Comparison of ENCODE assay signal across 8 mouse cellular contexts in genomic region chr2:165391561-165391960, GRCm38 (mm10). TPM values are rescaled to one million over a fixed set of nuclear protein-coding genes. Genes with fewer than 3 reads are reported as not detected.
A peak's percentile ranks its signal among the peaks of the same experiment; 100 is the strongest.
DNase-seq lines count a peak whose midpoint lies in the region; ATAC-seq and TF ChIP-seq lines count a peak whose summit lies in the region.

No protein-coding gene starts in this region.

- ATAC-seq in heart, embryonic 12.5 days (ENCODE audit: insufficient number of reproducible peaks, low FRiP score) = no peak
- ATAC-seq in neural tube, embryonic 11.5 days (ENCODE audit: insufficient read depth, low FRiP score, low TSS enrichment) = no peak

- H3K27me3 ChIP-seq in heart, embryonic 12.5 days (replicated peaks) = 0 out of 2 replicates have a peak, but pooled peaks cover 2% of the 10 kb centered on the region
- H3K27me3 ChIP-seq in neural tube, embryonic 11.5 days (ENCODE audit: control insufficient read depth, insufficient read depth, low read length) = no peaks in the 10 kb centered on the region

- H3K9me3 ChIP-seq in heart, embryonic 12.5 days (replicated peaks) = no peaks in the 10 kb centered on the region
- no peaks in the 10 kb centered on the region for H3K9me3 ChIP-seq in neural tube, embryonic 11.5 days (ENCODE audit: control insufficient read depth, low read length)

- no peak for TF ChIP-seq POLR2A in bone marrow, adult 2 months (IDR thresholded peaks at IDR 0.05; ENCODE audit: borderline replicate concordance, control insufficient read depth, low read depth, low read length)

- peaks cover 7% of the 10 kb centered on the region for H3K4me1 ChIP-seq in heart, embryonic 12.5 days (replicated peaks)
- no peaks in the 10 kb centered on the region for H3K4me1 ChIP-seq in bone marrow, adult 2 months (ENCODE audit: control insufficient read depth, insufficient read depth, low read length)
- H3K4me1 ChIP-seq in neural tube, embryonic 11.5 days (ENCODE audit: control insufficient read depth, insufficient read depth, low read length) = peaks cover 6% of the 10 kb centered on the region

- peaks cover 3% of the 10 kb centered on the region for H3K36me3 ChIP-seq in heart, embryonic 12.5 days
- no peaks in the 10 kb centered on the region for H3K36me3 ChIP-seq in neural tube, embryonic 11.5 days (ENCODE audit: control insufficient read depth, insufficient read depth, low read length)

- peak; percentile 38 for DNase-seq in heart, adult 8-10 months (ENCODE audit: low spot score)
- DNase-seq in CD4-positive helper T cell, adult 2 months (ENCODE audit: low read depth, low spot score) = peak; percentile 50
- peak; percentile 33 for DNase-seq in gastrocnemius, postnatal 25 days
- DNase-seq in layer of hippocampus, postnatal 14 days (ENCODE audit: low spot score in 2 of 2) = peak; percentile 45 to 76
- peak; percentile 69 for DNase-seq in neural tube, embryonic 11.5 days (ENCODE audit: low spot score)
- DNase-seq in urinary bladder, postnatal 10 days (ENCODE audit: low spot score) = no peak

- peak; percentile 47 for TF ChIP-seq CTCF in bone marrow, adult 2 months (IDR thresholded peaks at IDR 0.05; ENCODE audit: control insufficient read depth, insufficient read depth, low read length)

- no peak overlapping the region for H3K4me3 ChIP-seq in heart, embryonic 12.5 days
- no peak overlapping the region for H3K4me3 ChIP-seq in bone marrow, adult 2 months (replicated peaks; ENCODE audit: control insufficient read depth, low read depth, low read length)
- H3K4me3 ChIP-seq in neural tube, embryonic 11.5 days (ENCODE audit: low read depth, low read length) = no peak overlapping the region

- no peak overlapping the region for H3K27ac ChIP-seq in heart, embryonic 12.5 days (ENCODE audit: poor library complexity, severe bottlenecking)
- no peak overlapping the region for H3K27ac ChIP-seq in bone marrow, adult 2 months (ENCODE audit: control insufficient read depth, insufficient read depth, low read depth, low read length, poor library complexity)
- H3K27ac ChIP-seq in neural tube, embryonic 11.5 days (ENCODE audit: low read depth, low read length) = no peak overlapping the region

- H3K4me2 ChIP-seq in heart, embryonic 12.5 days = no peak overlapping the region
- H3K4me2 ChIP-seq in neural tube, embryonic 11.5 days (ENCODE audit: low read depth) = no peak overlapping the region

- no peak overlapping the region for H3K9ac ChIP-seq in heart, embryonic 12.5 days
- no peak overlapping the region for H3K9ac ChIP-seq in neural tube, embryonic 11.5 days (ENCODE audit: low read length)

- WGBS in heart, embryonic 12.5 days = 13% methylated on average over 8 of the region's 8 CpGs
- WGBS in bone marrow, adult 2 months = 19% methylated on average over 8 of the region's 8 CpGs
- 19% methylated on average over 8 of the region's 8 CpGs for WGBS in neural tube, embryonic 11.5 days

RNA-seq across cellular contexts. Expression of gene Zfp334, which starts 3.5 kb away (rescaled TPM):
- 1 to 10 TPM; 2.2 to 2.6 (median 2.6) TPM for total RNA-seq in heart, adult 8-10 months (2022)
- polyA plus RNA-seq in heart, embryonic 12.5 days (2016; fragmentation: Nextera tagmentation; extraction: Ambion mirVana) = 9.7 and 10.1 TPM in 2 replicates
- 0.36 and 0.42 TPM in 2 replicates for polyA plus RNA-seq in bone marrow, adult 2 months (2011; ENCODE audit: insufficient read depth, insufficient read length, low replicate concordance, missing spikeins)
- total RNA-seq in gastrocnemius, postnatal 25 days (2021) = 1 to 10 TPM; 1.9 to 2.0 TPM
- 10 to 100 TPM; 12.6 to 13.4 TPM for total RNA-seq in layer of hippocampus, postnatal 14 days (2021)
- polyA plus RNA-seq in neural tube, embryonic 11.5 days (2014; fragmentation: Nextera tagmentation; extraction: Ambion mirVana) = 22.2 and 23.0 TPM in 2 replicates

RNA-seq across cellular contexts. Expression of gene Ocstamp, which starts 8.6 kb away (rescaled TPM):
- not detected for total RNA-seq in heart, adult 8-10 months (2022)
- polyA plus RNA-seq in heart, embryonic 12.5 days (2016; fragmentation: Nextera tagmentation; extraction: Ambion mirVana) = 0.11 TPM in 1 of 2 replicates, not detected in the other
- polyA plus RNA-seq in bone marrow, adult 2 months (2011; ENCODE audit: insufficient read depth, insufficient read length, low replicate concordance, missing spikeins) = 0.67 TPM in 1 of 2 replicates, not detected in the other
- under 1 TPM in 1 of 2 experiments, not detected in 1; 0.08 TPM for total RNA-seq in gastrocnemius, postnatal 25 days (2021)
- not detected for total RNA-seq in layer of hippocampus, postnatal 14 days (2021)
- not detected in 2 replicates for polyA plus RNA-seq in neural tube, embryonic 11.5 days (2014; fragmentation: Nextera tagmentation; extraction: Ambion mirVana)

RNA-seq across cellular contexts. Expression of gene Zfp663, which starts 23.0 kb away (rescaled TPM):
- total RNA-seq in heart, adult 8-10 months (2022) = not detected
- 0.08 TPM in 1 of 2 replicates, not detected in the other for polyA plus RNA-seq in heart, embryonic 12.5 days (2016; fragmentation: Nextera tagmentation; extraction: Ambion mirVana)
- not detected in 2 replicates for polyA plus RNA-seq in bone marrow, adult 2 months (2011; ENCODE audit: insufficient read depth, insufficient read length, low replicate concordance, missing spikeins)
- not detected for total RNA-seq in gastrocnemius, postnatal 25 days (2021)
- 1 to 10 TPM; 1.2 to 1.3 TPM for total RNA-seq in layer of hippocampus, postnatal 14 days (2021)
- 5.1 and 6.1 TPM in 2 replicates for polyA plus RNA-seq in neural tube, embryonic 11.5 days (2014; fragmentation: Nextera tagmentation; extraction: Ambion mirVana)
